Mouse (Mus musculus) myocyte (in vitro differentiated cells): ENCODE data around the gene Fen1. TPM values are rescaled to one million over a fixed set of nuclear protein-coding genes. Genes with fewer than 3 reads are reported as not detected.

Source experiments
- H3K27me3 ChIP-seq: one replicate; pipeline ENCODE4 v1.6.1; 2011; ENCODE audit not compliant: control insufficient read depth, insufficient read depth, insufficient read length
- H3K36me3 ChIP-seq: one replicate; pipeline ENCODE4 v1.6.1; 2011; ENCODE audit not compliant: control insufficient read depth, insufficient read depth
- H3K4me2 ChIP-seq: one replicate; pipeline ENCODE4 v1.6.1; 2011; ENCODE audit warnings: low read depth, control low read depth
- H3K4me3 ChIP-seq: one replicate; pipeline ENCODE4 v1.5.1; 2011; ENCODE audit warnings: mild to moderate bottlenecking, control low read depth, moderate library complexity
- H3K79me2 ChIP-seq: one replicate; pipeline ENCODE4 v1.6.1; 2011; ENCODE audit not compliant: control insufficient read depth, insufficient read depth
- H3ac ChIP-seq: one replicate; pipeline ENCODE4 v1.6.1; 2011; ENCODE audit not compliant: control insufficient read depth, insufficient read length
- CEBPB ChIP-seq: IDR thresholded peaks from 2 replicates; pipeline ENCODE4 v1.6.1; 2011; ENCODE audit warnings: mild to moderate bottlenecking, moderate library complexity; ENCODE audit not compliant: poor library complexity, insufficient read depth, severe bottlenecking
- E2F4 ChIP-seq: IDR thresholded peaks from one replicate; pipeline ENCODE4 v1.6.1; 2011; ENCODE audit warnings: mild to moderate bottlenecking, control low read depth, moderate library complexity; ENCODE audit not compliant: insufficient read depth
- MAX ChIP-seq: IDR thresholded peaks from one replicate; pipeline ENCODE4 v1.6.1; 2011; ENCODE audit warnings: low read depth, mild to moderate bottlenecking, control low read depth
- MYOD1 ChIP-seq, 3 experiments: IDR thresholded peaks; one replicate each; pipeline ENCODE4 v1.6.1; 2011; ENCODE audit warnings: control low read depth in 2 of 3, low read depth in 2 of 3, mild to moderate bottlenecking in 2 of 3, moderate library complexity in 1 of 3; ENCODE audit not compliant: insufficient read length in 2 of 3, control insufficient read depth in 1 of 3
- MYOG ChIP-seq, 3 experiments: IDR thresholded peaks; one replicate each; pipeline ENCODE4 v1.6.1; 2011; ENCODE audit warnings: control low read depth in 2 of 3, low read depth in 2 of 3, mild to moderate bottlenecking in 2 of 3; ENCODE audit not compliant: insufficient read length in 2 of 3, control insufficient read depth in 1 of 3, insufficient read depth in 1 of 3
- POLR2A ChIP-seq: IDR thresholded peaks from one replicate; pipeline ENCODE4 v1.6.1; 2011; ENCODE audit warnings: low read depth, mild to moderate bottlenecking, control low read depth, moderate library complexity; ENCODE audit not compliant: insufficient read length
- POLR2AphosphoS2 ChIP-seq: IDR thresholded peaks from one replicate; pipeline ENCODE4 v1.6.1; 2011; ENCODE audit warnings: low read depth, control low read depth; ENCODE audit not compliant: insufficient read length
- REST ChIP-seq: IDR thresholded peaks from one replicate; pipeline ENCODE4 v1.6.1; 2011; ENCODE audit warnings: mild to moderate bottlenecking, control low read depth, moderate library complexity; ENCODE audit not compliant: insufficient read depth, insufficient read length
- SRF ChIP-seq: IDR thresholded peaks from one replicate; pipeline ENCODE4 v1.6.1; 2011; ENCODE audit warnings: low read depth; ENCODE audit not compliant: control insufficient read depth, insufficient read length
- TCF12 ChIP-seq: IDR thresholded peaks from one replicate; pipeline ENCODE4 v1.6.1; 2011; ENCODE audit warnings: mild to moderate bottlenecking, control low read depth; ENCODE audit not compliant: poor library complexity, insufficient read depth, severe bottlenecking
- TCF3 ChIP-seq: IDR thresholded peaks from one replicate; pipeline ENCODE4 v1.6.1; 2011; ENCODE audit warnings: low read depth, control low read depth; ENCODE audit not compliant: insufficient read length
- USF1 ChIP-seq: IDR thresholded peaks from one replicate; pipeline ENCODE4 v1.6.1; 2011; ENCODE audit warnings: low read depth, mild to moderate bottlenecking, control low read depth, moderate library complexity
- polyA plus RNA-seq: library from polyadenylated mRNA; unstranded; fragments of >200 nt; fragmentation: generic; extraction: Trizol; gene quantifications from one replicate; pipeline ENCODE4 v1.2.1, GENCODE M21; 2012; ENCODE audit warnings: missing spikeins

The Fen1 gene
- polyA plus RNA-seq, 1 experiment = 14.1 TPM

GRCm38 (mm10) chr19:10189940-10190339 lies 14.0 kb downstream of the Fen1 start:
- H3K79me2 ChIP-seq = peaks cover 25% of the 10 kb centered on the region
- TF ChIP-seq USF1 (no peak), POLR2AphosphoS2 (no peak), E2F4 (no peak), CEBPB (no peak), MAX (no peak), MYOD1 (IDR thresholded peaks at IDR 0.05; ENCODE audit: control insufficient read depth in 1 of 3, insufficient read length in 2 of 3, low read depth in 2 of 3) (no peak), SRF (no peak), POLR2A (no peak), REST (no peak), MYOG (IDR thresholded peaks at IDR 0.05; ENCODE audit: control insufficient read depth in 1 of 3, insufficient read depth in 1 of 3, insufficient read length in 2 of 3, low read depth in 2 of 3) (no peak), TCF12 (no peak)
- peaks cover 72% of the 10 kb centered on the region for H3K36me3 ChIP-seq
- no peak overlapping the region for H3K4me2 ChIP-seq
- H3ac ChIP-seq = no peak overlapping the region
- H3K4me3 ChIP-seq = no peak overlapping the region
- H3K27me3 ChIP-seq = no peaks in the 10 kb centered on the region

DNA sequence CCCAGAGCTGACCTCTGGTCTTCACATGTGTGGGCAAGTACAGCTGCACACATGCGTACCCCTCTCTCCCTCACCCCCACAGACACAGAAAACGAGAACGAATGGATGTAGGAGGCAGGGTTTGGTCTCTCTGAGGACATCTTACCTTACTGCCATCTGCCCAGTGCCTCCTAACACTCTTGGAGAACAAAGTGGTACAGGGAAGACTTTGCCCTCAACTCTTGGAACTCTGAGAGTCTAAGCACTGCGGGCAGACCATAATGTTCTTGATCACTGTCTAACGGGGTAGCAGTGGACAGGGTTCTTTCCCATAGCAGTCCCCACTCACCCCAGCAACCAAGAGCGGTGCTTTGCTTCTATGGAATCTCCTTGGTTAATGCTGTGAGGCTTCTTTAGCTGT lies 14.9 kb downstream of the Fen1 start:
- H3ac ChIP-seq = no peak overlapping the region
- H3K79me2 ChIP-seq = peaks cover 34% of the 10 kb centered on the region
- H3K4me3 ChIP-seq = no peak overlapping the region
- TF ChIP-seq POLR2AphosphoS2 (no peak), MYOG (IDR thresholded peaks at IDR 0.05; ENCODE audit: control insufficient read depth in 1 of 3, insufficient read depth in 1 of 3, insufficient read length in 2 of 3, low read depth in 2 of 3) (no peak), REST (no peak), E2F4 (no peak), SRF (no peak), POLR2A (no peak), MYOD1 (IDR thresholded peaks at IDR 0.05; ENCODE audit: control insufficient read depth in 1 of 3, insufficient read length in 2 of 3, low read depth in 2 of 3) (no peak), CEBPB (no peak), MAX (no peak), TCF12 (no peak), USF1 (no peak), TCF3 (no peak)
- peaks cover 72% of the 10 kb centered on the region for H3K36me3 ChIP-seq
- H3K4me2 ChIP-seq = no peak overlapping the region
- no peaks in the 10 kb centered on the region for H3K27me3 ChIP-seq

GRCm38 (mm10) chr19:10188281-10188811 lies 15.6 kb downstream of the Fen1 start:
- TF ChIP-seq CEBPB (no peak), TCF12 (no peak), MAX (no peak), E2F4 (no peak), POLR2A (no peak), MYOG (IDR thresholded peaks at IDR 0.05; ENCODE audit: control insufficient read depth in 1 of 3, insufficient read depth in 1 of 3, insufficient read length in 2 of 3, low read depth in 2 of 3) (no peak), REST (no peak), MYOD1 (IDR thresholded peaks at IDR 0.05; ENCODE audit: control insufficient read depth in 1 of 3, insufficient read length in 2 of 3, low read depth in 2 of 3) (no peak), USF1 (no peak), SRF (no peak), TCF3 (no peak), POLR2AphosphoS2 (no peak)
- peaks cover 41% of the 10 kb centered on the region for H3K79me2 ChIP-seq
- peaks cover 66% of the 10 kb centered on the region for H3K36me3 ChIP-seq
- no peak overlapping the region for H3K4me2 ChIP-seq
- H3K27me3 ChIP-seq = no peaks in the 10 kb centered on the region
- no peak overlapping the region for H3K4me3 ChIP-seq
- H3ac ChIP-seq = no peak overlapping the region

DNA sequence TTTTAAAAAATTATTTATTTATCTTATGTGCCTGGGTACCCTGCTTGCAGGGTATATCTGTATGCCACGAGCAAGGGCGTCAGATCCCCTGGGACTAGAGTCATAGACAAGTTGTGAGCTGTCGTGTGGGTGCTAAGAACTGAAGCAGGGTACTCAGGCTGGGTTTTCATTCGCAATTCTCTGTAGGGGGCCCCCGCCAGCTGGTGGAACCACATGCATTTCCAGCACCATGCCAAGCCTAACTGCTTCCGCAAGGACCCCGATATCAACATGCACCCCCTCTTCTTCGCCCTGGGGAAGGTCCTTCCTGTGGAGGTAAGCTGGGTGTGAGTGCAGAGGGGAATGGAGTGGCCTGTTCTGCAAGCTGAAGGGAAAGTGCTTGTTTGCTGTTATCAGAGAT lies 17.4 kb downstream of the Fen1 start:
- Histone ChIP-seq H3K79me2 (peaks cover 43% of the 10 kb centered on the region), H3K27me3 (no peaks in the 10 kb centered on the region), H3ac (no peak overlapping the region), H3K4me3 (no peak overlapping the region), H3K36me3 (peaks cover 57% of the 10 kb centered on the region), H3K4me2 (no peak overlapping the region)
- TF ChIP-seq POLR2AphosphoS2 (no peak), MAX (no peak), MYOG (IDR thresholded peaks at IDR 0.05; ENCODE audit: control insufficient read depth in 1 of 3, insufficient read depth in 1 of 3, insufficient read length in 2 of 3, low read depth in 2 of 3) (no peak), MYOD1 (IDR thresholded peaks at IDR 0.05; ENCODE audit: control insufficient read depth in 1 of 3, insufficient read length in 2 of 3, low read depth in 2 of 3) (no peak), USF1 (no peak), POLR2A (no peak), SRF (no peak), CEBPB (no peak), TCF3 (no peak), REST (no peak), TCF12 (no peak), E2F4 (no peak)
